Mouse (Mus musculus): ENCODE measurements around the gene Spint1. TPM values are rescaled to one million over a fixed set of nuclear protein-coding genes. Genes with fewer than 3 reads are reported as not detected.

The Spint1 gene
- polyA plus RNA-seq, 1 experiment from 2014 or later: 54.8 TPM

DNA sequence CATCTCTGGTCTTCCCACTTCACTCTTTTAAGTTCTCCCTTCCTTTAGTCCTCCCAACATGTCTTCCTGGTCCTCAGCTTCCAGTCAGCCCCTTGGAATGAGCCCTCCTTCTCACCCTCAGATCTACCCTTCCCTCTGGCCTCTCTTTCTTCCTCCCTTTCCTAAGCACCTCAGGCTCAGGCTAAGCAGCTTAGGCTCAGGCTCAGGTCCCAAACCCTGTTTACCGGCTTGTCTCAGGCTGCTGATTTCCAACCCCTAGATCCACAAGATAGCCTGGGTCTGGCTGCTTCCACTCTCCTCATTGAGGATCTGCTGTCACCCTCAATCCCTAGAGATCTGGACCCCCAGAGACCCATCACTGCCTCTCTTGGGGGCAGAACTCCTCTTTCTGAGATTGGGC, 39.1 kb upstream of the Spint1 start:
- Histone ChIP-seq H3K27ac (ENCODE audit: low read length) (no peak overlapping the region), H3K4me3 (ENCODE audit: low read depth, low read length) (no peak overlapping the region), H3K27me3 (replicated peaks; ENCODE audit: insufficient read depth, low read length) (no peaks in the 10 kb centered on the region), H3K4me2 (replicated peaks; ENCODE audit: low read depth, low read length) (no peak overlapping the region), H3K9ac (replicated peaks; ENCODE audit: low read depth) (no peak overlapping the region), H3K4me1 (ENCODE audit: insufficient read depth, low read depth, low read length) (peaks cover 15% of the 10 kb centered on the region; the same call in 1 of the 2 replicates), H3K9me3 (ENCODE audit: low read length) (no peaks in the 10 kb centered on the region), H3K36me3 (ENCODE audit: insufficient read depth, low read length) (no peaks in the 10 kb centered on the region)
- ATAC-seq: no peak
- no peak for DNase-seq (ENCODE audit: low spot score)
- WGBS: 24% methylated on average over 1 of the region's 1 CpGs
- TF ChIP-seq EP300 (IDR thresholded peaks at IDR 0.05) (no peak), CTCF (IDR thresholded peaks at IDR 0.05) (no peak)

DNA sequence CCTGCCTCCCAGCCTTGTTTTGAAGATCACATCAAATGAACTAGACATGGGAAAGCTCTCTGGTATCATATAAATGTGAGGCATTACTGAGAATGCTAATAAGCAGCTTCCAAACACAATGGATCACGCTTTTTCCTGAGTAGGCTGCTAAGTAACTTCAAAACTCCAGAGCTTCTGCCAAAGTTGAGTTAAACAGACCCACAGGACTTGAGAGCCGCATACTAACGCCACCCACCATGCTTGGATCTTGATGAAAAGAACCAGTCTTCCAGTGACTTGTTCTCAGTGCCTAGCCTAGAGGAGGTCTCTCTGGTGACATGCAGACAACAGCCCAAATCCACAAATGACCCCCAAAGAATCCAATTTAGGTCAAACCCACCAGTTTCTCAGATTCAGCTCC, 38.2 kb upstream of the Spint1 start:
- Histone ChIP-seq H3K4me3 (ENCODE audit: low read depth, low read length) (no peak overlapping the region), H3K27ac (ENCODE audit: low read length) (no peak overlapping the region), H3K9me3 (ENCODE audit: low read length) (no peaks in the 10 kb centered on the region), H3K36me3 (ENCODE audit: insufficient read depth, low read length) (no peaks in the 10 kb centered on the region), H3K4me1 (ENCODE audit: insufficient read depth, low read depth, low read length) (peaks cover 21% of the 10 kb centered on the region; the same call in 1 of the 2 replicates), H3K9ac (replicated peaks; ENCODE audit: low read depth) (no peak overlapping the region), H3K27me3 (replicated peaks; ENCODE audit: insufficient read depth, low read length) (no peaks in the 10 kb centered on the region), H3K4me2 (replicated peaks; ENCODE audit: low read depth, low read length) (no peak overlapping the region)
- WGBS: 55% methylated on average over 3 of the region's 3 CpGs
- ATAC-seq (no peak), DNase-seq (ENCODE audit: low spot score) (no peak)
- TF ChIP-seq CTCF (IDR thresholded peaks at IDR 0.05) (no peak), EP300 (IDR thresholded peaks at IDR 0.05) (no peak)

DNA sequence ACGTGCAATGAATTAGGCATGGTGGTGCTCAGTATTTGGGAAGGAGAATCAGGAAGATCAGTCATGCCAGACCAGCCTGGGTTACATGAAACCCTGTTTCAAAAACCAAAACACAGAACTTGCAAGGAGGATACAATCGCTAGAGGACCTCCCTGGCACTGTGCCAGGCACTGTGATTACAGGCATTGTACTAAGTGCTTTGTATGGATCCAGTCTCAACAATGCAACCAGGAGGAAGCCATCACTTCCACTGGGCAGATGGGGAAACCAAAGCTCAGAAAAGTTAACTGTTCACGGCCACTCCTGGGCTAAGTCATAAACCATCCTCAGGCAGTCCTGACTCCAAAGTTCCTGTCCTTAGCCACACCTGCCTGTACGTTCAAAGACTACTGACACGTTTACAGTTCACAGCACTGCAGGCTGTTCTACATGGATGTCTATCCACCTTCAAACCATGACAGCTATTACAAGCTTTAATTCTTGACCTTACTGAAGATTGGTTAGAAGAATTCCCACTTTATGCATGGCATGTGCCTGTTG, 34.2 kb upstream of the Spint1 start:
- TF ChIP-seq EP300 (IDR thresholded peaks at IDR 0.05): 0 out of 2 replicates have a peak, but pooled peaks have one; percentile 45
- TF ChIP-seq CTCF (IDR thresholded peaks at IDR 0.05): no peak
- Histone ChIP-seq H3K4me3 (ENCODE audit: low read depth, low read length) (no peak overlapping the region), H3K4me1 (ENCODE audit: insufficient read depth, low read depth, low read length) (peaks cover 21% of the 10 kb centered on the region; the same call in 1 of the 2 replicates), H3K27ac (ENCODE audit: low read length) (no peak overlapping the region), H3K9ac (replicated peaks; ENCODE audit: low read depth) (no peak overlapping the region), H3K4me2 (replicated peaks; ENCODE audit: low read depth, low read length) (no peak overlapping the region), H3K9me3 (ENCODE audit: low read length) (no peaks in the 10 kb centered on the region), H3K27me3 (replicated peaks; ENCODE audit: insufficient read depth, low read length) (no peaks in the 10 kb centered on the region), H3K36me3 (ENCODE audit: insufficient read depth, low read length) (no peaks in the 10 kb centered on the region)
- peak; percentile 52 for ATAC-seq
- WGBS: 36% methylated on average over 5 of the region's 5 CpGs
- peak; percentile 57 for DNase-seq (ENCODE audit: low spot score)

DNA sequence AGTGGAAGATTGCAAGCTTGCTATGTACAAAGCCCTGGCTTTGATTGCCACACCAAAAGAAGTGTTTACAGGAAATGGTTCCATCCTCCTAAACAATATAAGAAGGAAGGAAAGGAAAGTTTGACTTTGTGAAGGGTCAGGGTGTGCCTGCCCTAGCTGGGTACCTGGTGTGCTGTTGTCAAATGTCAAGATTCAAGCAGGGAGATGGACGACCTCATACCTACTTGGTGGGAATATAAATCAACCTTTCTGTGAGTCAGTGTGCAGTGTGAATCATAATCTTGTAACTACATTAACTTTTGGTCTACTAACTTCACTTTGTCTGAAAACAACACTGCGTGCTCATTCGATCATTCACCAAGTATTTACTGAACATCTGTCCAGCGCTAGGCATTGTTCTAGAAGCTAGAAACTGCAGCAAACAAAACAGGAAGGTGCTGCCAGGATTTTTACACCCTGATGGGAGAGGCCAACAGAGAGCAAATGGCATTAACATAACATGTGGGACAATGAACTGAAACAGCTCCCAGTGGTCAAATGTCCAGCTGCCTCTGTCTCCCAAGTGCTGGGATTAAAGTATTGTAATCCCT, 33.2 kb upstream of the Spint1 start:
- H3K27me3 ChIP-seq (replicated peaks; ENCODE audit: insufficient read depth, low read length): no peaks in the 10 kb centered on the region
- 58% methylated on average over 4 of the region's 4 CpGs for WGBS
- H3K27ac ChIP-seq (ENCODE audit: low read length): peak overlapping the region; percentile 29
- peak; percentile 36 for DNase-seq (ENCODE audit: low spot score)
- no peaks in the 10 kb centered on the region for H3K9me3 ChIP-seq (ENCODE audit: low read length)
- H3K9ac ChIP-seq (replicated peaks; ENCODE audit: low read depth): no peak overlapping the region
- TF ChIP-seq EP300 (IDR thresholded peaks at IDR 0.05) (peak; percentile 52; the same call in 1 of the 2 replicates), CTCF (IDR thresholded peaks at IDR 0.05) (no peak)
- peaks cover 15% of the 10 kb centered on the region; the same call in 1 of the 2 replicates for H3K4me1 ChIP-seq (ENCODE audit: insufficient read depth, low read depth, low read length)
- no peak for ATAC-seq
- H3K36me3 ChIP-seq (ENCODE audit: insufficient read depth, low read length): no peaks in the 10 kb centered on the region
- no peak overlapping the region for H3K4me2 ChIP-seq (replicated peaks; ENCODE audit: low read depth, low read length)
- no peak overlapping the region for H3K4me3 ChIP-seq (ENCODE audit: low read depth, low read length)

DNA sequence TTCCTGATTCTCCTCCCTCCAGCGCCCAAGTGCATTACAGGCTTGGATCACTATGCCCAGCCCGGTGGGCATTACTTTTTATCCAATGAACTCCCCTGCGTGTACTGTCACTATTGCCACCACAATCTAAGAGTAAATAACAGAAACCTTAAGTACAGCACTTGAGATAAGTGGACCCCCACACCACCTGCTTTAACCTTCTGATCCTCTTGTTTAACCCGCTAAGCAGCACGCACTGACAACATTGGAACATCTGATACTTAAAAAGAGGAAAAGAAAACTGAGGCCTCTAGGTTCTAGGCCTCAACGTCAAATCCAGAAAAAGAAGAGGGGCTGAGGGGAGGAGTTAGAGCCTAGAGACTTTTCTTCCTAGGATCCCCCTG, 29.2 kb upstream of the Spint1 start:
- Histone ChIP-seq H3K9ac (replicated peaks; ENCODE audit: low read depth) (peak overlapping the region; percentile 57), H3K27ac (ENCODE audit: low read length) (peak overlapping the region; percentile 84), H3K4me1 (ENCODE audit: insufficient read depth, low read depth, low read length) (peaks cover 11% of the 10 kb centered on the region; the same call in 1 of the 2 replicates), H3K4me3 (ENCODE audit: low read depth, low read length) (peak overlapping the region; percentile 73), H3K27me3 (replicated peaks; ENCODE audit: insufficient read depth, low read length) (no peaks in the 10 kb centered on the region), H3K36me3 (ENCODE audit: insufficient read depth, low read length) (peaks cover 4% of the 10 kb centered on the region; the same call in 1 of the 2 replicates), H3K4me2 (replicated peaks; ENCODE audit: low read depth, low read length) (peak overlapping the region; percentile 60), H3K9me3 (ENCODE audit: low read length) (no peaks in the 10 kb centered on the region)
- WGBS: 5% methylated on average over 6 of the region's 6 CpGs
- DNase-seq (ENCODE audit: low spot score): no peak
- 0 out of 2 replicates have a peak, but pooled peaks have one; percentile 0 for ATAC-seq
- TF ChIP-seq EP300 (IDR thresholded peaks at IDR 0.05): 0 out of 2 replicates have a peak, but pooled peaks have one; percentile 17
- TF ChIP-seq CTCF (IDR thresholded peaks at IDR 0.05): no peak

DNA sequence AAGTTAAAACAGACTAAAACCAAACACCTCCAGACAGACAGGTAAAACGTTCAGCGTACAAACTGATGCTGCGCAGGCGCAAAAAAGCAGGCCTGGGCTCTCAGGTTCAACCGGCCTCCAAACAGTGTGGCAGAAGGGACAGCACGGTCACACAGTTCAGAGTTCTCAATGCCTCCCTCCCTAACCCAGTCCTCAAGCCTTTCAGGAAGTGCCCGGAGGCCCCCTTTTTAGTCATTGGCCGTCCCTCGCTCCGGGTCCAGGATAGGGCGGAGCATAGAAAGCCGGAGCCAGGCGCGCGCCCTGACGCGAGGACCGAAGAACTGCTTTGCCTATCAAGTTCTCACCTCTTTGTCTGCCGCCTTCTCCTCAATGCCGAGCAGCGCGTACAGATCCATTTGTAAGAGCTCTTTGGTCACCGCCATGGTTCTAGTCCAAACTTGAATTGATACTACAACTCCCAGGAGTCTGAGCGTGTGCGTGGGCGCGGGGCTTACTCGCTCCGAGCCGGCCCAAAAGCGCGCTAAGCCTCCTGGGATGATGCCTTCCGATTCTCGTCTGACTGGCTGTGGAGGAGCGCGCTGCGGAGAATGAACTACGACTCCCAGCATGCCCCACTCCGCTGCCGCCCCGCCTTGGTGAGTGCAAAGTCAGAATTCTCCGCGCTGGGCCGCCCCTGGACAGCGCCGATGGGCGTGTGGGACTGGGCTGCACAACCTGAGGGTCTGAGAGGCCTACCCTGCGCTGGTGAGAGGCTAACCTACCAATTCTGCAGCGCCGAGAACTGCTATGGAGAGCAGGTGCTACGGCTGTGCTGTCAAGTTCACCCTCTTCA, 28.6 kb upstream of the Spint1 start, which contains the start of the genes Zfyve19 and Dnajc17:
Zfyve19 (plus strand) TSS at position 274 of the 832 bp plus-strand sequence.
Dnajc17 (minus strand) TSS at position 452 of the 832 bp plus-strand sequence.
- 1% methylated on average over 51 of the region's 51 CpGs for WGBS
- ATAC-seq (peak; percentile 97), DNase-seq (ENCODE audit: low spot score) (peak; percentile 99)
- Histone ChIP-seq H3K9ac (replicated peaks; ENCODE audit: low read depth) (peak within 1 kb of the TSS; percentile 57), H3K27me3 (replicated peaks; ENCODE audit: insufficient read depth, low read length) (no peaks in the 10 kb centered on the region), H3K27ac (ENCODE audit: low read length) (peak within 1 kb of the TSS; percentile 84), H3K4me3 (ENCODE audit: low read depth, low read length) (peak within 1 kb of the TSS; percentile 73), H3K4me2 (replicated peaks; ENCODE audit: low read depth, low read length) (peak within 1 kb of the TSS; percentile 60), H3K4me1 (ENCODE audit: insufficient read depth, low read depth, low read length) (peaks cover 5% of the 10 kb centered on the region; the same call in 1 of the 2 replicates), H3K9me3 (ENCODE audit: low read length) (no peaks in the 10 kb centered on the region), H3K36me3 (ENCODE audit: insufficient read depth, low read length) (peaks cover 7% of the 10 kb centered on the region; the same call in 1 of the 2 replicates)
- no peak for TF ChIP-seq EP300 (IDR thresholded peaks at IDR 0.05)
- no peak for TF ChIP-seq CTCF (IDR thresholded peaks at IDR 0.05)

Data from lung, postnatal 0 days (tissue).